Mouse (Mus musculus): ENCODE data around the gene Utp15. TPM values are rescaled to one million over a fixed set of nuclear protein-coding genes. Genes with fewer than 3 reads are reported as not detected.

Utp15 gene
- 33.6 and 34.9 TPM in 2 replicates for polyA plus RNA-seq (2016; fragmentation: Nextera tagmentation; extraction: Ambion mirVana)

DNA sequence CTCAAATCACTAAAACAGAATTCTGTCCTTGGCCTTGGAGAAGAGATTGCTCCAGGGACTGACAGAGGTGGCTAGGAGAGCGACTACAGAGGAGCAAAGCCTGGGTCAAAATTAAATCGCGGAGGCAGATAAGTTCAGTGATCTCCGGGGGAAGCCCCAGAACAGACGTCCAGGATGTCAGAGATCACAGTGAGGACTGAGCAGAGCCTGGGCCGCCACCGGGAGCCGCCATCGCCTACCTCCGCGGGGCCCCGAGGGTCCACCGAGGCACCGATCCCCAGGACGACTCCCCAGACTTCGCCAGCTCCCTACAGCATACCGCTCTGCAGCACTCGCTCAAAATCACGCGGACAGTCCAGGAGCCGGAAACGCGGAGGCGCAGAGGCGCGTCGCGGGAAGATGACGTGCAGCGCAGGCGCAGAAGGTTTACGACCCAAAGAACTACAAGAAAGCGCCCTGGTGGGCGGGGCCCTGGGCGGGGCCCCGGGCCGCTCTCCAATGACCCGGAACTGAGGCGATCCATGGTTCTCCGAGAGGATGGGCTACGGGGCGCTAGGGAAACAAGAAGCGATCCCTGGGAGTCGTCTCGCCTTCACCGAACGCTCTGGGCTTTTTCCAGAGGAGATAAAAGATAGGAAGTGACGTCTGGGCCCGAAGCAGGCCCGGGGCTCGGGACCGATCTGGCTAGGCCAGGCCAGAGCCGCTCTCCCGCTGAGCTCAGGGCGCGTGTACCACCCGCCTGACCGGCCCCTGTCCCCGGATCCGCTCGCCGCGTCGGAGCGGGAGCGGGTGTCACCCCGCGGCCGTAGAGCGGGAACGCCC lies at the start of gene Utp15, which contains the start of gene Ankra2:
Gene Utp15 (minus strand): TSS at position 406 of the 822 bp plus-strand sequence.
Gene Ankra2 (plus strand): TSS at position 439 of the 822 bp plus-strand sequence.
- peak within 1 kb of the TSS; percentile 79 for H3K9ac ChIP-seq
- H3K27me3 ChIP-seq (replicated peaks): no peaks in the 10 kb centered on the region
- peak within 1 kb of the TSS; percentile 78 for H3K4me2 ChIP-seq (replicated peaks)
- H3K4me3 ChIP-seq: peak within 1 kb of the TSS; percentile 80
- peaks cover 20% of the 10 kb centered on the region for H3K4me1 ChIP-seq
- H3K36me3 ChIP-seq: peaks cover 17% of the 10 kb centered on the region
- peak within 1 kb of the TSS; percentile 84 for H3K27ac ChIP-seq
- no peaks in the 10 kb centered on the region for H3K9me3 ChIP-seq
- under 1% methylated on average over 71 of the region's 71 CpGs for WGBS
- ATAC-seq (ENCODE audit: low FRiP score, low read depth): peak; percentile 99

DNA sequence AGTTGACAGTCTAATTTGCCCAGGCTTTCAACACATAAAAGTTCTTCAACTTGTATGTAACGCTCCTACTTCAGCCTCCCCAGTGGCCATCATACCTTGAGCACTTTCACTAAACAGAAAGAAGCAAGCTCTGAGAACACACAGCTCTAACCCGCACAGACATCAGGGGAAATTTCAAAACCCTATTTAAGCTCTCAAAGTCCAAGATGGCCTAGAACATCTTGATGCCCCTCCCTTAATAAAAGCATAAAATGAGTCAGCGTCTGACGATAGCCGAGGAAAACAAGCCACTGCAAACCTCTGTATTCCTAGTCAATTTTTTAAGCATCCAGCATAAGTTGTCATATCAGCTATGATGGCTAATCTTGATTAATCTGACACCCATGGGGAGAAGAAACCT lies 48.8 kb upstream of the Utp15 start:
- Histone ChIP-seq H3K4me2 (replicated peaks) (no peak overlapping the region), H3K4me1 (peaks cover 12% of the 10 kb centered on the region), H3K36me3 (peaks cover 61% of the 10 kb centered on the region), H3K4me3 (no peak overlapping the region), H3K9ac (no peak overlapping the region), H3K27ac (no peak overlapping the region), H3K27me3 (replicated peaks) (no peaks in the 10 kb centered on the region), H3K9me3 (no peaks in the 10 kb centered on the region)
- 95% methylated on average over 5 of the region's 5 CpGs for WGBS
- ATAC-seq (ENCODE audit: low FRiP score, low read depth): no peak

DNA sequence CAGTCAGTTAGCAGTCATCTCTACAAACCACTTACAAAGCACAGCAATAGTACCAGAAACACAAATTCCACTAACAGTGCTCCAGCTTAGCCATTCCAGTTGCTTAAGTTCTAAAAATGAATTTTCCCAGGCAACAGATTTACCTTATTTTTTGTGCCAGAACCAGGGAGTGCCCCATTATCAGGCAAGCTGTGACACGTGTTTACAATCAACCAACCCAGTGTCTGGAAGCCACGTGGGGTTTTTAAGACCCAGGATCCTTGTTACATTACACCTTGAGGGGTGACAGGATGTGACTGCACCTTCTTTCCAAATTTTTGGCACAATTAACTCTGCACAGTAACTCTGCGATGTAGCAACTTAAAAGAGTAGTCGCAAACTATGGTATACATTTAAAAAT lies 45.9 kb upstream of the Utp15 start:
- WGBS: 92% methylated on average over 4 of the region's 4 CpGs
- Histone ChIP-seq H3K9ac (no peak overlapping the region), H3K4me1 (no peaks in the 10 kb centered on the region), H3K27me3 (replicated peaks) (no peaks in the 10 kb centered on the region), H3K36me3 (peaks cover 54% of the 10 kb centered on the region), H3K9me3 (no peaks in the 10 kb centered on the region), H3K4me3 (no peak overlapping the region), H3K27ac (no peak overlapping the region), H3K4me2 (replicated peaks) (no peak overlapping the region)
- no peak for ATAC-seq (ENCODE audit: low FRiP score, low read depth)

DNA sequence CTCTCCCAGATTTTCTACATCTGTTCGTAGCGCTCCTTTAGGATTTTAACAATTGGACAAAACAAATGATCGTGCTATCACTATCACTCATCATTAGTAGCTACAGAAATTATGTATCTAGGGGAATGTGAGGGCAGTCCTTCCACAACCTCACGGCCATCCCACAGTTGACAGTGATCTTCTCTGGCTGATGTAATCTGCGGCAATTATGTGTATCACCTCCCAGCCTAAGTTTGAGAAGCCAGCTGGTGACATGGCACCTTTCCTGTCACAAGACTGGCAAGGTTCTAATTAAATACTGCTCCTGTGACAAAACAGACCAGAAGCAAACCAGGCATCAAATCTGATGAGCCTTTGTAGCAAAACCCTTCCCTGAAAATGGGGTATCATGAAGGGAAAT lies 45.2 kb upstream of the Utp15 start:
- 86% methylated on average over 5 of the region's 5 CpGs for WGBS
- Histone ChIP-seq H3K9me3 (no peaks in the 10 kb centered on the region), H3K36me3 (peaks cover 49% of the 10 kb centered on the region), H3K4me2 (replicated peaks) (no peak overlapping the region), H3K4me1 (no peaks in the 10 kb centered on the region), H3K9ac (no peak overlapping the region), H3K27ac (no peak overlapping the region), H3K27me3 (replicated peaks) (no peaks in the 10 kb centered on the region), H3K4me3 (no peak overlapping the region)
- ATAC-seq (ENCODE audit: low FRiP score, low read depth): no peak

DNA sequence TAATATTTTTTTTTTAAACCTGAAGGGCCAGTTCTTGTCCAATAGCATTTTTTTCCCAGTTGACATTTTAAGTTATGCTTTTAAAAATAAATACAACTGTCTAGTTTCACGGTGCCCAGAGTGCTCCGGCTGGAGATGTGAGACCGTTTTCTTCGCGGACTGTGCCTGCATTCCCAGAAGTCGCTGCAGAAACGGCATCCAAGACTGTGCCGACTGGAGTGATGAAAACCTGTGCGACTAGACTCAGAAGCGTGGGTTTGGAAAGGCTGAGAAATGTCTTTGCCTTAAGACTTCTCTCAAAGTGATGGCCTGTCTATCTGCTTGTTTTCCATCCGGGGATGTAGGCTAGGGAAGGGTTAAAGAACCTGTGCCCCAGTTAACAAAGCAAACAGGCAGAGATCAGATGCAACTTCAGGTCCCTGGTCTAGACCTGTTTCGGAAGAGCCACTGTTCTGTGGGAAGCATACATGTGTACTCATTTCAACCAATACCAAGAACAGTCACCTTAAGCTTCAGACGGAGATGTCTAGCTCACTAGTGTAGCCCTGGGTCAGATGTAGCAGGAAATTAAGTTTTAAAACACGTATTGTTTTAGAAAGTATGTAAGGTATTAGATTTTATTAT lies 44.1 kb upstream of the Utp15 start:
- H3K27ac ChIP-seq: no peak overlapping the region
- H3K4me2 ChIP-seq (replicated peaks): no peak overlapping the region
- H3K4me3 ChIP-seq: no peak overlapping the region
- no peaks in the 10 kb centered on the region for H3K27me3 ChIP-seq (replicated peaks)
- H3K4me1 ChIP-seq: no peaks in the 10 kb centered on the region
- H3K9me3 ChIP-seq: no peaks in the 10 kb centered on the region
- 60% methylated on average over 14 of the region's 14 CpGs for WGBS
- ATAC-seq (ENCODE audit: low FRiP score, low read depth): no peak
- H3K36me3 ChIP-seq: peaks cover 41% of the 10 kb centered on the region
- H3K9ac ChIP-seq: no peak overlapping the region

DNA sequence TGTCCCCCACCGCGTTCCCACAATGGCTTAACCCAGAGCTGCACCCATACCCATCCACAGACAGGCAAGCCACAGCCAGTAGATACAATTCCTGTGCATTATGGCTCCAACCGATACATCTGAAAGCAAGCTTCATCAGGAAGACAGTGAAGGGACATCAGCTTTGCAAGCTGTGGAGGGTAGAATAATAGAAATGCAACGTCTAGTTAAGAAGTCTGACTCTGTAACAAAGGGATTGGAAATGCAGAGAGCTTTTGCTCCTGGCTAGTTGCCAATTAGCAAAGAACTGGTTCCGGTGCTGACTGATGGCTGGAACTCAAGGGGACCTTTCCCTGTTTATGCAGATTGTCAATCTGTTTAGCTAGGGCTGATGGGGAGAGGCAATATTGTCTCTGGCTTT lies 43.6 kb upstream of the Utp15 start:
- Histone ChIP-seq H3K4me3 (no peak overlapping the region), H3K27ac (no peak overlapping the region), H3K4me2 (replicated peaks) (no peak overlapping the region), H3K9me3 (no peaks in the 10 kb centered on the region), H3K9ac (no peak overlapping the region), H3K4me1 (no peaks in the 10 kb centered on the region), H3K36me3 (peaks cover 35% of the 10 kb centered on the region), H3K27me3 (replicated peaks) (no peaks in the 10 kb centered on the region)
- 44% methylated on average over 5 of the region's 5 CpGs for WGBS
- ATAC-seq (ENCODE audit: low FRiP score, low read depth): no peak

DNA sequence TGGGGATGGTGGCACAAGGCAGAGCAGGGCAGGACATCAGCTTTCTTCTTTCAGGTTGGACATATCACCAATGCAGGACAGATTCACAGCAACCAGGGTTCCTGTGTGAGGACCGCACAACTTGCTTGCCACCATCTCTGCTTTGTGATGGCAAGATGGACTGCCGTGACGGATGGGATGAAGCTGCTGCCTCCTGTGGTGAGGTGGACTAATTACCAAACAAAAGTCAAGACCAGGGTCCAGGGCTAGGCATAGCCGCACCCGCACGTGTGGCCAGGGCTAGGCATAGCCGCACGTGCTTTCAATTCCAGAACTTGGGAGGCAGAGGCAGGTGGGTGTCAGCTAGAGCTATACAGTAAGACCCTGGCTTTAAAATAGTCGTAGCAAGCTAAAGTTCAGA lies 42.4 kb upstream of the Utp15 start:
- no peaks in the 10 kb centered on the region for H3K27me3 ChIP-seq (replicated peaks)
- 84% methylated on average over 9 of the region's 9 CpGs for WGBS
- no peak overlapping the region for H3K9ac ChIP-seq
- no peaks in the 10 kb centered on the region for H3K4me1 ChIP-seq
- H3K36me3 ChIP-seq: peaks cover 24% of the 10 kb centered on the region
- H3K4me3 ChIP-seq: no peak overlapping the region
- no peak overlapping the region for H3K4me2 ChIP-seq (replicated peaks)
- H3K9me3 ChIP-seq: no peaks in the 10 kb centered on the region
- ATAC-seq (ENCODE audit: low FRiP score, low read depth): no peak
- no peak overlapping the region for H3K27ac ChIP-seq

DNA sequence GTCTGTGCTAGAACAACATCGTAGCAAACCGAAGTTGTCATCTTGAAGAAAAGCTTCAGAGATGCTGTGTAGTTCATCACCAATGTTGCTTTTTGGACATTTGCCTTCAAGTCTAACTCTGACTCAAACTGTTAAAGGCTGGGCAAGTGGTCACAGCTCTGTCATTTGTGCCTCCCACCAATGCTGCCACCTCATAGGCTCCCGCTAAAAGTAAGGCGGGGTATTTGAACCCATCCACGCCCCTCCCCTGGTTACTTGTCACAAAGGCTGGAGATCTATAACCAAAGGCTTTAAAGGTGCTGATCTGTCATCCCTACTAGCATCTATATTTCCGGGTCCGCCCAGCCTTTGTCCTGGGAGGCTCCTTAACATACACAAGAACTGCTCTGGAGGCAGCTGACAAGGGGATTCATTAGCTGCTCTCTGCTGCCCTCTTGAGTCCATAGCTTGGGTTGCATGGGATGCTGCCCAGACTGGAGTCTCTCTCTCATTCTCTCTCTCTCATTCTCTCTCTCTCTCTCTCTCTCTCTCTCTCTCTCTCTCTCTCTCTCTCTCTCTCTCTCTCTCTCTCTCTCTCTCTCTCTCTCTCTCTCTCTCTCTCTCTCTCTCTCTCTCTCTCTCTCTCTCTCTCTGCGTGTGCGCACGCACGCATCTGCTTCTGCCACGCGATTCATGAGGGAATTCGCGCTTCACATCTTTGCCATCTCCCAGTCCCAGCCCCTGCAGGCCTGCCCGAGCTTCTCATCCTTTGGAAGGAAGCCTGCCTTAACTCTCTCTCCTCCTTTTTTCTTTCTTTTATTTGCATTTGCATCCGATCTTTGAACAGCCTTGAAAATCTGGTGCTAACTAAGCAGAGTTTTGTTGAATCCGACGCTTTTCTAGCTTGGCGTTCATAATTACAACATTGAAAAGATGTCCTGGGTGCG lies 36.3 kb upstream of the Utp15 start:
- peak overlapping the region; percentile 41 for H3K4me2 ChIP-seq (replicated peaks)
- H3K36me3 ChIP-seq: no peaks in the 10 kb centered on the region
- H3K4me1 ChIP-seq: no peaks in the 10 kb centered on the region
- H3K4me3 ChIP-seq: no peak overlapping the region
- H3K27me3 ChIP-seq (replicated peaks): no peaks in the 10 kb centered on the region
- H3K27ac ChIP-seq: no peak overlapping the region
- 49% methylated on average over 21 of the region's 21 CpGs for WGBS
- peak; percentile 71 for ATAC-seq (ENCODE audit: low FRiP score, low read depth)
- no peaks in the 10 kb centered on the region for H3K9me3 ChIP-seq
- H3K9ac ChIP-seq: no peak overlapping the region

DNA sequence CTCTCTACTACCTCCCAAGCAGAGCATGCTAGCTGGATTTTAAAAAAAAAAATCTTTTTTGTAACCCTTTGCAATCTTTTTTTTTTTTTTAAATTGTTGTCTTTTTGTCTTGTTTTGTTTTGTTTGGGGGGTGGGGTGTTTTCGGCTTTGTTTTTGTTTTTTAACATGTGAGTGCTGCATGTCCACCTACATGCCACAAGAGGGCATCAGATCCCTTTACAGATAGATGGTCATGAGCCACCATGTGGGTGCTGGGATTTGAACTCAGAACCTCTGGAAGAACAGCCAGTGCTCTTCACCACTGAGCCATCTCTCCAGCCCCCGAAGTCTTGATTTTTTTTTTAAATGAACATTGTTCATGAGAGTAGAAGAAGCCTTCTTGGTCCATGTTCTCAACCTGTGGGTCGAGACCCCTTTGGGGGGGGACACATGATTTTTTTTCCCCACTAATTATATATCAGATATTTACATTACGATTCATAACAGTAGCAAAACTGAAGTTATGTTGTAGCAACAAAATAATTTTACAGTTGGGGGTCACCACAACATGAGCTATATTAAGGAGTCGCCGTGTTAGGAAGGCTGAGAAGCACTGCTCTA lies 35.1 kb upstream of the Utp15 start:
- Histone ChIP-seq H3K9me3 (no peaks in the 10 kb centered on the region), H3K4me1 (no peaks in the 10 kb centered on the region), H3K27me3 (replicated peaks) (no peaks in the 10 kb centered on the region), H3K4me2 (replicated peaks) (no peak overlapping the region), H3K27ac (no peak overlapping the region), H3K4me3 (no peak overlapping the region), H3K9ac (no peak overlapping the region), H3K36me3 (no peaks in the 10 kb centered on the region)
- 92% methylated on average over 6 of the region's 6 CpGs for WGBS
- ATAC-seq (ENCODE audit: low FRiP score, low read depth): no peak

DNA sequence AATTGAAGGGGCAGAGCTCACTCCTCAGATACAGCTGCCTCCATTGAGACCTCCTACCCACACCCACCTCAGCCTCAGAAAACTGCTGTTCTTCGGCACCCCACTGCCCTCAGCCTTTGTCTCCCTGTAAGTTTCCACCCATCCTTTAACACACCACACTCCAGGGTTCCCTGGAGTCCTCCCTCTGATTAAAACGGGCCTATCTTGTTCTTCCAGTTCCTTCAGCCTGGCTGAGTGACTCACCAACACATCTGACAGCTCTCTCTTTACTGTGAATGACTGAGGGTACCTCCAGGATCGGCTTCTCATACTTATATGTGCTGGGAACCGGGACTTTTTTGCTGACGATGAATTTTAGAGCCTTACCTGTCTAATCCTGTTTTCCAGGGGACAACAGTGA lies 33.2 kb upstream of the Utp15 start:
- Histone ChIP-seq H3K4me2 (replicated peaks) (no peak overlapping the region), H3K36me3 (no peaks in the 10 kb centered on the region), H3K27me3 (replicated peaks) (no peaks in the 10 kb centered on the region), H3K4me1 (no peaks in the 10 kb centered on the region), H3K9ac (no peak overlapping the region), H3K4me3 (no peak overlapping the region), H3K27ac (no peak overlapping the region), H3K9me3 (no peaks in the 10 kb centered on the region)
- 50% methylated on average over 5 of the region's 5 CpGs for WGBS
- ATAC-seq (ENCODE audit: low FRiP score, low read depth): no peak

DNA sequence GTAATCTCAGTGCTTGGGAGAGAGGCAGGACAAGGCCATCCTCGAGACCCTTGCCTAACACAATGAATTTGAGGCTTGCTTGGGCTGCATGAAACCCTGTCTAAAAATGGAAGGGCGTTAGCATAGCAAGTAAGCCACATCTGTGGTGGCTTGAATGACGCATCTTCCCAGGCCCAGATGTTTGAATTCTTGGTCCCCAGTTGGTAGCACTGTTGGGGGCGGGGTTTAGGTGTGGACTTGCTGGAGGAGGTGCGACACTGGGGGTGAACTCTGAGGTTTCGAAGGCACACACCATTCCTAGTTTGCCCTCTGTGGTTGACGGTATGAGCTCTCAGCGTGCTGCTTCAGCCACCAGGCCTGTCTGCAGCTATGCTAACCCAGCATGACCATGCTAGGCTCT lies 28.9 kb upstream of the Utp15 start:
- Histone ChIP-seq H3K36me3 (no peaks in the 10 kb centered on the region), H3K9ac (no peak overlapping the region), H3K4me3 (no peak overlapping the region), H3K4me1 (no peaks in the 10 kb centered on the region), H3K27ac (no peak overlapping the region), H3K4me2 (replicated peaks) (no peak overlapping the region), H3K9me3 (no peaks in the 10 kb centered on the region), H3K27me3 (replicated peaks) (no peaks in the 10 kb centered on the region)
- ATAC-seq (ENCODE audit: low FRiP score, low read depth): no peak
- 82% methylated on average over 8 of the region's 8 CpGs for WGBS

DNA sequence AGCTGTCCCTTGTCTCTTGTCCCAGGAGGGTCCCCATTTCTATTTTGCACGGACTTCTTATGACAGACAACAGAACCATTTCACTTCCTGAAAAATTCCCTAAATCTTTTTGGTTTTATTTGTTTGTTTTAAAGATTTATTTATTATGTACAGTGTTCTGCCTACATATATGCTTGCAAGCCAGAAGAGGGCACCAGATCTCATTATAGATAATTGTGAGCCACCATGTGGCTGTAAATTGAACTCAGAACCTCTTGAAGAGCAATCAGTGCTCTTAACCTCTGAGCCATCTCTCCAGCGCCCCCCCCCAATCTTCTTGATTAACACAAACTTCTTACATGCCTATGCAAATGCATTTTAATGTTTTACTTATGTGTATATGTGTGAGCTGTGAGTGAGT lies 27.9 kb upstream of the Utp15 start:
- H3K36me3 ChIP-seq: no peaks in the 10 kb centered on the region
- no peak overlapping the region for H3K9ac ChIP-seq
- WGBS: 45% methylated on average over 2 of the region's 2 CpGs
- no peak overlapping the region for H3K4me3 ChIP-seq
- H3K27me3 ChIP-seq (replicated peaks): no peaks in the 10 kb centered on the region
- ATAC-seq (ENCODE audit: low FRiP score, low read depth): no peak
- H3K9me3 ChIP-seq: no peaks in the 10 kb centered on the region
- no peaks in the 10 kb centered on the region for H3K4me1 ChIP-seq
- H3K27ac ChIP-seq: no peak overlapping the region
- no peak overlapping the region for H3K4me2 ChIP-seq (replicated peaks)

All from neural tube, embryonic 12.5 days (tissue).